Mouse (Mus musculus): ENCODE results near the gene Cacng2.
A peak's percentile ranks its signal among the peaks of the same experiment; 100 is the strongest.

Cacng2 gene

DNA sequence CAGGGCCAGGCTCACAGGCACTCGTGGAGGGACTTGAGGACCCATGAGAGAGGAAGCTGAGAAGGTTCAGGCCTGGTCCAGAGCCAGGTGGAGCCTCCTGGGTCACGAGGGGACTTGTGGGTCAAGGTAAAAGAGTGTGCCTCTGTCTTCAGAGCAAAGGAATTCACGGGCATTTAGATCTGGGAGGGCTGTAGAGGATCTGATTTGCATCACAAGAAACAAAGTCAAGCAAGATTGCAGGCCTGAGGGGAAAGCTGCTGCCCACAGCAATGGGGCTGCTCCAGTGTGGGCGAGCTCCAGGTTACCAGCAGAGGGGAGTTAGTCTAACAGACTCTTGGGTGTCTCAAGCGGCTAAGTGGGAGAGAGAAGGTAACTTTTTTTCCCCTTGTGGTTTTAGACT, 118.4 kb downstream of the Cacng2 start:
- no peak for DNase-seq

DNA sequence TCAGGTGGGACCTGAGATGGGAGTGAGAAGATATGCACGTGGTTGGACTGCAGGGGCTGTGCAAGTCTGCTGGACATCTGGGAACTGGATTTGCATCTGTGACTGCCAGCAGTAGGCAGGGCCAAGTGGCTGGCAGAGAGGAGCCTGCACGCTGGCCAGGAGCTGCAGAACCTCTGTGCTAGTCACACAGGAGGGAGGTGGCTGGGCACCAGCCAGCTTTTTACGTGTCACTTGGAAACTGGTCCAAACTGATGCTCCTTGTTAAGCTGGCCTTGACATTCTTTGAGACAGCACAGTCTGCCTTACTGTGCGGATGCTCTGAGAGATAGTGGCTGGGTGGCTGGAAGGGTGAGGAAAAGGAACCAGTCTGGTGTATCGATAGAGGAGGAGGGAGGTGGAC, 131.3 kb downstream of the Cacng2 start:
- DNase-seq = no peak

DNA sequence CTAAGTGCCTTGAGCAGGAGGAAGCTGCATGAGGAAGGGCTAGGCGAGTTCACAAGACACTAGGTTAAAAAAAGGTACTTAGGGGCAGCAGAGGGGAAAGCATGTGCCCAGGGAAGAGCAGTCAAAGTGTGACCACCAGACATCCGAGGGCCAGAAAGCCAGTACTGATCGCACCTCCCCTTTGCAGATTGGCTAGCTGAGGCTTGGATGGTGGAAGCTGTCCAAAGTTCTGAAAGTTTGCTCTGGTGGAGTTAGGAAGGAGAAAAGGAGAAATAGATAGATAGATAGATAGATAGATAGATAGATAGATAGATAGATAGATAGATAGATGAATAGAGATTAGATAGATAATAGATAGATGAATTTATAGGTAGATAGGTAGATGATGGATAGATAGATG, 136.4 kb downstream of the Cacng2 start:
- no peak for DNase-seq

DNA sequence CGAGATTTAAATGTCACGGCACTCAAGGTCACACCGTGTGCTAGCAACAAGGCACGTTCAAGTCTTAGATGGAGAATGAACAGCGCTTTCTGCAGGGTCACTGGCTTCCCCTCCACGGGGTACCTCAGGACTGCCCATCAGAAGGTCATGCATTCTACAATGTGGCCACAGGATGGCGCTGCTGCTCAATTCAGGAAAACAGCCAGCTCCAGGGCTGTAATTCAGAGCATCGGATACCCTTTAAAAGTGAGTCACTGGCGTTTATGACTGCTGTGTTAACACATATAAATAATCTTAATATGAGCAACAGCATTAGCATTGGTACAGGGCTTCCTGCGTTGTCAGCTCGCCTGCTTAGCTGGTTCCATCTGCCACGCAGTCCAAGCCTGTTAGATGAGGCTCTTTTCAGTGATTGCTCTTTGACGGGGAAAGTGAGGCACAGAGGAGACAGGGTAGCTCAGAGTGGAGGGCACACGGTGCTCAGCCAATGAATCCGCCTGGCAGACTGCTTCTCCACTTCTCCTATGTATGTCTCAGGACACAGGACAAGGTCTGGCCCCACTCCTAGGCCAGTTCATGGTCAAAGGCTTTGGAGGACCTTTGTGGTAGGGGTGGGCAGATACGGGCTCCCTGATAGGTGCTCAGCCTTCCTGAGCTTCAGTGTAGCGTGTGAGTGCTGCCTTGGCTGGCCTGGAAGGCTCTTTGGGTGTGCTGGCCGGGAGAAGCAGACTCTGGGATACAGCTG, 137.5 kb downstream of the Cacng2 start:
- DNase-seq = no peak

DNA sequence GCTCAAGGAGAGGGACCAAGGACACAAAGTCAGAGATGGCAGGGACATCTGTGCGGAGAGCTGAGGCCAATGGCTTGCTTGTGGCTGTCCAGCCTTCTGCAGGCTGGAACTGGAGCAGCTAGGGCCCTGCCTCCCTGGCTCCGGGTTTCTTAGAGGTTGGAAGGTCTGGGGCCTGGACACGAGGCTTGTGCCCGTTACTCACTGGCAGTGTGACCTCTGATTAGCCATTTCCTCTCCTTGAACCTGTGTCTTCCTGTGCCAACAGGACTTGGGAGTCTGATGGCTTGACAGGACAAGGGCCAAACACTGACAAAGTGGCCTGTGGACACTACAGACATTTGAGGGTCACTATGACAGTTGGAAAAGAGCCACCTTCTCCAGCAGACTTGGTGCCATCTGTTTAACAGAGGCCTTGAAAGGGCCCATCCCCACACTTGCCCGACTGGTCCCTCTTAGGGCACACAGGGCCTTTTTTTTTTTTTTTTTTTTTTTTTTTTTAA, 138.6 kb downstream of the Cacng2 start:
- no peak for DNase-seq

DNA sequence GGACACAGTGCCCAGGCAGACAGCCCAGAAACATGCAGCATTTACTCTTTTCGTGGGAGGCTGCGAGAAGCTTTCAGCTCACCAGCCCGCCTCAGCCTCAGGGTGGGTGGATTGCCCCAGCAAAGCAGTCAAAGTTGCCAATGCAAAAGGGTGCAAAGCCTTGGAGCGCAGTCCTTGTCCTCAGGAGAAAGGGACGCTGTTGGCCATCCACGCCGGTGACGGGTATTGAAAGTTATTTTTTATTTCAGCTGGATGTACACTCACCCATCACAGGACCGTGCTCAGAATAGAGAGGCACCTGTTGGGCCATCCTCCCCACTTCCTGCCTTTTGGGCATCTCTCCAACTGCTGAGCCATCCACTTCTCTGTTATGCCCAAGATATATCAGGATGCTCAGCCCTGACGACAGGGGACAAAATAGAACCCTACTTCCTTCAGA, 140.4 kb downstream of the Cacng2 start:
- DNase-seq = no peak

DNA sequence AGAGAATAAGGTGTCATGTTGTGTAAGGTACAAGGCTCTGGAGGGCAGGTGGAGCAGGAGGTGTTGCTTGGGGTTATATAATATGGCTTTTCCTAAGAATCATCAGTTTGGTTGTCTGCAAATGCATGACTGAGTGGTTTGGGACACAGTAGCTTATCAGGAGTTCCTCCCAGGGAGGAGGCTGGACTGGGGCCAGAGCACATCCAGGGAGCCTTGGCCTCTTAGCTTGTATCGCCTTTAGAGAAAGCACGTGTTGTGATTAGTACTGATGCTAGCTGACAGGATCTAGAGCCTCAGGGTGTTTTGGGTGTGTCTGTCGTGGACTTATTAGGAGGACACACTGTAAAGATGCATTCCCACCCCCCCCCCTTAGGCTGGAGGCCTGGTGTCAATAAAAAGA, 142.2 kb downstream of the Cacng2 start:
- no peak for DNase-seq

DNA sequence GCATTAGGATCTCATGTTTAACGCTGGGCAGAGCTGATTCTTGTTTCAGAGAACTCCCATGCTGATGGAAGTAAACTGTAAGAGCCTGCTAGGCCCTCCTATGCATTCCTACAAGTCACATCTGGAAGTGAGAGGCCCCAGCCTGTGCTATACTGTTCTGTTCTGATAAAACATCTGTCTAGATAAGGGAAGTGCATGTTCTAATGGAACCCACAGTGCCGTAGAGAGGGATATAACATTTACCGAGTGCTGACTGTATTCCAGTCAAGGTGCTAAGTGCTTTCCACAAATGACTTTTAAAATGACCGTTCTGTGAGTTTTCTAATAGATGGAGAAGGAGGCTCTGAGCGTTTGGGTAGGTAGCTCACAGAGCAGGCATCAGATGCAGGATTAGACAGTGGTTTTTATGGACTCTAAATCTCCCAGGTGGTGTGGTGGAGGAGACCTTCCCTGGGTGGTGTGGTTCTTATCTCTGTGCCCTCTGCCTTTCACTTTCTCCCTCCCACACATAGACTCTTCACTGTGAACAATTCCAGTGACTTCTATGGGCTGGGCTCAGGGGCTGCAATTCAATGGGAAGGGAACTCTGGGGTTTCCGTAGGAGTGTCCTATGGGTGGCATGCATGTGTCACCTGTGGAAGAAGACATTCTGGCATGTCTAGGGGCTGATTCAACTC, 145.5 kb downstream of the Cacng2 start:
- DNase-seq = no peak

DNA sequence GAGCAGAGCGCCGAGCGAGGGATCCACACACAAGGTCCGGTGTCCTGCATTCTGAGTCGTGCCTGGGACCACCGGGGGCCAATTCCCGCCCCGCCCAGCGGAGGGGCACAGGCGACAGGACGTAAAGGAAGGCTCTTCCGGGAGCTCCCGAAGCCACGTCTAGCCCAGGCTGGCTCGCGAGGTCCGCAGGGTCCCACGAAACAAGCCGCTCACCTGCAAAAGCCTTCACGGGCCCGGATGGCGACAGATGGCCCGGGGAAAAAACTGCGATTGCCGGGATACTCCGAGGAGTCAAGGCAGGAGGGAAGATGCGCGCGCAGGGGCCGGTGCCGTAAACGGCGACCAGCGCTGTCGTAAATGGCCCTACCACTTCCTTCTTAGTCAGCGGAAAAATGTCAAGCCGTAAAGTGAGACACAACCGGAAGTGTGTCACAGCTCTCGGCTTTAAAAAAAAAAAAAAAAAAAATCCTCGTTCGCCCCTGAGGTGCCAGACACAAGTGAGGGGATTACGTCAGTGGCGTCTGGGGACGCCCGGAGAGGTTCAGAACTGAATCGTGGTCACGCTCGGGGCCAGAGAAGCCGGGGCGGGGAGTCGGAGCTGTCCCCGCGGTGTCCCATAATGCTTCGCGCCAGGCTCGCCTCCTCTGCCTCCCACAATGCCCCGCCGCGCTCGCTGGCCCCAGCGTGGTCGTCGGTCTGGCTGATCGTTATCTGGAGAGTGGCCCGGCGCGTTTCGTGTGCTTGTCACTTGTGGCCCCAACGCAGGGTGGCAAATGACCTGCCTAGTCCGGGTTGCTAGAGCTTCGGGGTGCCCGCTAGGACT, 149.1 kb downstream of the Cacng2 start, which contains the start of gene Eif3d:
Eif3d (minus strand) TSS at position 344 of the 823 bp plus-strand sequence.
- DNase-seq = peak; percentile 95 to 97

DNA sequence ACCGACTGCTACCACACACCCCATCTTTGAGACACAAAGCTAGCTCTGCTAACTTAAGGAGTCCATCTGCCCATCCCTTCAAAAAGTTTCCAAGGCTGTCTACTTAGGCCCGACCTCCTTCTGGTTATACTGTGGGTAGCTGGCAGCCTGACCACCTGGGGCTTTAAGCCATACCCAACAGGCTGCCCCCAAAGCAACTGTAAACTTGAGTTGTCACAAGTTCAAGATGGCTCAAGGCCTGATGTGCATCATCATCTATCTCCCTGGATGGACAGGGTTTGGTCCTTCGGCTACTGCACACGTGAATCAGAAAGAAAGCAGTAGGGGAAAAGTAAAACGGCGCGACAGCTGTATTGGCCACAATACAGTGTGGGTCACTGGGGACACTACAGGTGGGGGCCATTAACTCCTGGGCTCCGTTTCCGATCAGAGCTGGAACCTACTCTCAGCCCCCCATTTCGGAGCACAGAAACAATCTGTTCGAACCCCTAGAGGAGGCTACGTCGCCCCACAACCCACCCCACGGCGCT, 149.8 kb downstream of the Cacng2 start:
- no peak for DNase-seq

DNA sequence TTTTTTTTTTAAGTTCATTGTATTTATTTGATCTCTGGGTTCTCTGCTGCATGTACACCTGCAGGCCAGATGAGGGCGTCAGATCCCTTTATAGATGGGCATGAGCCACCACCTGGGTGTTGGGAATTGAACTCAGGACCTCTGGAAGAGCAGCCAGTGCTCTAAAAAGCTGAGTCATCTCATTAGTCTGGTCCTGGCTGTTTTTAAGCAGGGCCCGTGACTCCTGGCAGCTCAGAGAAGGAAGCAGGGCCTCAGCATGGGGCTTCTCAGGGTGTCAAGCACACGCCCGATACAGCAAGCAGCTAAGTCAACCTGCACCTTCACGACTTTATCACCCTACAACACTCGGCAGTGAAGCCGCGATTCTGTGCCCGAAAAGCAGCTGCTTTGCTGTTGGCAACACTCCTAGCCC, 154.7 kb downstream of the Cacng2 start:
- no peak for DNase-seq

DNA sequence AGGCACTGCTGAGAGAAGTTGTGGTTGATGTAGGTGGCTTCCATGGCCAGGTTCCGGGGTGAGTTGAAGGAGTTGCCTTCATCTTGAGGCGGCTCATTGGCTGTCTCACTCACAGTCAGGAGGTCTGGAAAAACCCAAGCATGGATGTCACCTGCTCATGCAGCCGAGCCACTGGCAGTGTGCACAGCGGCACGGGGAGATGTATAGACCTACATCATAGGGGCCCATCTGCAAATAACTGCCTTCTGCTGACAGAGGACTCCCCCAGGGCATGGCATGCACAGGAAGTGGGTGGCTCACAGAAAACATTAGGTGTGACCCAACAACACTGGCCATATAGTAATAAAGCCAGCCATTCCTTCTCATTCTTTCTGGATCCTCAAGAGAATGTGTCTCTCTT, 157.4 kb downstream of the Cacng2 start:
- DNase-seq = no peak

DNA sequence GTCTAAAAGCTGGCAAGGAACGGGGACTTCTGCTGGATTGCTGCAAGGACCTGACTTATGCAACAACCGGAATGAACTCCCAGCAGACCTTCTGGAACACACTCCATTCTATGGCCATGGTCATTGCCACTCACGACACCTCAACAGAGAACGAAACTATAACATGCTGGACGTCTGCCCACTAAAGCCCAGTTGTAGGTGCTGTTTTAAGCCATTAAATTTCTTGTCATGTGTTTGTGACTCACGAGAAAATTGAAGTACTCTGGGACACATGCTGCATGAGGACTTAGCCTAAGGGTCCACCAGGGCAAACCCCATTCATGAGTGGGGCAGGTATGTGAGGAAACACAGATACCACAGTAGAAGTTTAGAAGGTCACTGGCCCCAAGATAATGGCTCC, 159.1 kb downstream of the Cacng2 start:
- no peak for DNase-seq

DNA sequence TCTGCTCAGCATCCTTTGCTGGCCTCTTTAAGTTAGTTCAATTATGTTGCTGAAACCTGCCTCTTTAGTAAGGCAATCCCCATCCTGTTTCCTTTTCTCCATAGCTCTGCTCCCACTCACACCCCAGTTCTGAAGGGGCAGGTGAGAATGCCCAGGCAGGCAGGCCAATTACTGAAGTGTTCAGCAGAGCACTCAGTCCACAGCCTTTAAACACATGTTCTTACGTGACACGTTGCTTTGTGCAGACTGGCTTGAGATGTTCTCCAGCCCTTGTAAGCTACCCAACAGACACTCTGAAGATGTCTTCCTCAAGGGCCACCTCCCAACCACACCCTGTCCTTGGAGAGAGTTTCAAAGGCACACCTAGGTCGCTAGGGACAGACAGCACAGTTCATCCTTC, 161.8 kb downstream of the Cacng2 start:
- no peak for DNase-seq

DNA sequence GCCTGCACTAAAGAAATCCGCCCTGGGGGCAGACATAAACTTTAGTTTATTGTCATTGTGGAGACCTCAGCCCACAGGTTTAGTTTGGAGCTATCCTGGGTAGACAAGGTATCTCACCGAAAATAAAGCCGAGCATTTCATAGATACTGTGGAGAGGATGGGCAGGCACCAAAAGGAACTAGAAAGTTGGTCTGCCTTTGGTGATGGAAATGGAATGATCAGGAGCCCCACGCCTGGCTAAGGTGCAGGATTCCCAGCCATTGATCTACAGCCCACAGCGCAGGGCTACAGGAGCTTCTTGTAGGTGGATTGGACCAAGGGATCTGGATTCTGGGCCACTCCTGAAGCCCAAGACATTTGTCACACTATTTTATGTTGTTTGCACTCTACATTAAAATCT, 162.2 kb downstream of the Cacng2 start:
- no peak for DNase-seq

DNA sequence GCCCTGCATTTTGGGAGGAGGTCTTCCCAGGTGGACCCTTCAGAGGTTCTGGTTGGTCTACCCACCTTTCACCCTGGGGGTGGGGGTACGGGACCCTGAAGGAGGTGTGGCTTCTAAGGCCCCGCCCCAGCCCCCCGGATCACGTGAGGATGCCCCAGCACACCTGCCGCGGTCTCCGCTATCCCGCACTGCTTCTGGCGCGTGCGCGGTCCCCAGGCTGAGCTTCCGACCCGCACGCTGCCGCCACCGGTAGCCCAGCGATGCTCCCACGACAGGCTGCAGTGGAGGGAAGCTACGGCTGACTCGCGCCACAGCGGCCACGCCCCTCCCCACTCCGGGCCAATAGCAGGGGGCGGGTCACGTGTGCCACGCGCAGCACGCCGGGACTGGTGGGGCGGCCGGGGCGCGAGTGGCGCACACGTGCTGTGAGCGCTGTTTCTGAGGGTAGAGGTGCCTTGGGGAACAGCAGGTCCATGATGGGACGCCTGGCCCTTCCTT, 163.4 kb downstream of the Cacng2 start, which contains the start of gene Foxred2:
Foxred2 (minus strand) TSS at position 319 of the 498 bp plus-strand sequence.
- peak; percentile 78 to 82 for DNase-seq

DNA sequence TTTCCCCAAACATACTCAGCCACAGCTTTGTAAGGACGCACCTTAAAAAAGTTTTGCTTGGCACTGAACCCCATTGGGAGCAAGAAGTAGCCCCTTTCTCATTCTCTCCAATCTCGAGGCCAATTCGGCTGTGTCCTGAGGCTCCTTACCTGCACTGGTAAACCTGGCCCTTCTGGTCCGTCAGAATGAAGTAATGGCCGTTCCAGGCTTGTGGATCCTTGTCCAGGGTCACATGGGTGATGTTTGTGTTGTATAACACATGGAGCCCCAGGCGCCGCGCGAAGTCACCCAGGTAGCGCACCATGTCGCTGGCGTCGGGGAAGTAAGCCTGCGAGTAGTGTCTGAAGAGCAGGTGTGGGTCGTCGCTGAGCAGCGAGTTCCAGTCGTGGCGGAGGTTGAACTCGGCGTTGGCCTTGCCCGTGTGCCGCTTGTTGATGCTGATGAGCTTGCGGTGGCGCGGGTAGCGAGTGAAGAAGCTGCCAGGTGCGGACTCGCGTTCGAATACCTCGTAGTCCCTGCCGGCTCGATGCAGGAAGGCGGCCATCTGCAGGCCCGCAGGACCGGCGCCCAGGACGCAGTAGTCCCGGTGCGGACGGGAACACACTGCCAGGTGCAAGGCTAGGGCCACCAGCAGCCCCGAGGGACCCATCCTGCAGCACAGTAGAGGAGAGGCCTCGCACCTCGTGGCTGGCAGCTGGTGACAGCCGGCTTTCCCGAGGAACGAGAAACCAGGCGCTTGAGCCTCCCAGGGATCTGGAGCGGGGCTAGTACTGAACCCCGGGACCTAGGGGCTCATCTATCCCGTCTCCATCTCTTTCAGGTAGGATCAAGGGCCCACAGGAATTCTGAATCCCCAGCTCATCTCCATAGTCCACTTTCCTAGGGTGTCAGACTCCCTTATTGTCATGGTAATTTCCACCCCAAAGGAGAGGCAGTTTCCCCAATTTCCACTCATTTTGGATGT, 164.1 kb downstream of the Cacng2 start:
- DNase-seq = no peak

DNA sequence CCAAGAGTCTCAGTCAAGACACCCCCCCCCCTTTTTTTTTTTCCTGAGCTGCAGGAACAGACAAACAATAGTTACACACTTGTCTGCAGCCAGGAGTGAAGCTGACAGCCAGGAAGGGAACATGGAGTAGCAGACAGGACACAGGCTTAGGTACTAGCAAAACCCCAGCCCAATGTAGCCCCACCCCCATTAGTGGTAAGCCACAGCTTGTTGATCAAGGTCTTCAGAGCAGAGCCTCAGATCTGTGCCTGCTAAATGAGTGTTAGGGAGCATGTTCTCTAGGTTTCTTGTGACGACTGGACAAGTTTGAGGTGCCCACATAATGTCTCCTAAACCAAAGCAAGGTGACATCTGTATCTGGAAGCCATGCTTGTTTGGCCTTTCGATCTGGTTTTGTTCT, 165.5 kb downstream of the Cacng2 start:
- DNase-seq = no peak

DNA sequence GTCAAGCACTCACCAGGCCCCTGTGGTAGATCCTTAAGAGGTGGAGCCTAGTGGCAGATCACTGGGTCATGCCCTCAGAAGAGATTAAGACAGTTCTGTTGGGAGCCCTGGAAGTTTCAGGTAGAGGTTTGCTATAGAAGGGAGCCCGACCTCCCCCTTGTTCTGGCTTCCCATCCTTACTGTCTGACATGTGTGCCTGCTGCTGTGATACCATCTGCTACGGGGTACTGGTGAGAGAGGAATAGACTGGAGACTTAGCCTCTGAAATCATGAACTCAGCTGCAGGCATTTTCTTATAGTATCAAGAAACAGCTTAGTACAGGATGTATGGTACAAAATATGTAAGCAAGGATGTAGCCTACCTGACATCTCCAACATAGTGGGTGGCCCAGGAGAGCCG, 166.9 kb downstream of the Cacng2 start:
- no peak for DNase-seq

DNA sequence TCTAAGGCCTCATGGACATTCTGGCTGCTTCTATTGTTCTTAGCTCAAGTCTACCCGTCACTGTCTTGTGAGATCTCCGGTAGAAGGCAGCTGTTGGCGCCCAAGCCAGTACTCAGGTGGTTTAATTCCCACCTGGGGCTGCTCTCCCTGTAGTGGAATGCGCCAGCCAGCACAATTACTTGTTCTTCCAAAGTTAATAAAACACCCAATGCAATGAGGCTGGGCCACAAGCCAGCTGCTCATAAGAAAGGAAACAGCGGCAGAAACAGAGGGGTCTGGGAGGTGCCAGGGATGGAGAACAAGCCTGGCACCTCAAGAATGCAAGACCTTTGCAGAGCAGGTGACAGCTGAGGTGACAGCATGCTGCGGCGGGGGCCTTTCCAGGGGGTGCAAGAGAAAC, 170.8 kb downstream of the Cacng2 start:
- no peak for DNase-seq

DNA sequence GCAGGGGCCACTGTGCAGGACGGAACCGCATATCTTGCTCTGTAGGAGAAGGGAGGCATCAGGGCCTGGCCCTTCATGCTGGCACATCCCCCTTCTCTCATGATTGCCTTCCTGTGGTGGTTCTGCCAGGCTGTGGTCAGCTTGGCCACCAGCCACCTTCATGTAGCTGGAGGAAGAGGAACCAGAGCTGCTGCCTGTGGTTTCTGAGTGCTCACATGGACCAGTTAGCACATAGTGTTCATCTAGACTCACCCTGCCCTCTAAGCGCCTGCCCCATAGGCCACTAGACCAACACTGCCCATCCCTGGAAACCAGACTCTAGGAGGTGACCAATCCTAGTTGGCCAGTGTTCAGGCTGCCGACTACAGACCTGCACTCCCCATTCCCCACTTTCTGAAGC, 174.1 kb downstream of the Cacng2 start:
- peak; percentile 79 to 84 for DNase-seq
